Comparison of ENCODE assay signal across 7 mouse cellular contexts in the genomic region with DNA sequence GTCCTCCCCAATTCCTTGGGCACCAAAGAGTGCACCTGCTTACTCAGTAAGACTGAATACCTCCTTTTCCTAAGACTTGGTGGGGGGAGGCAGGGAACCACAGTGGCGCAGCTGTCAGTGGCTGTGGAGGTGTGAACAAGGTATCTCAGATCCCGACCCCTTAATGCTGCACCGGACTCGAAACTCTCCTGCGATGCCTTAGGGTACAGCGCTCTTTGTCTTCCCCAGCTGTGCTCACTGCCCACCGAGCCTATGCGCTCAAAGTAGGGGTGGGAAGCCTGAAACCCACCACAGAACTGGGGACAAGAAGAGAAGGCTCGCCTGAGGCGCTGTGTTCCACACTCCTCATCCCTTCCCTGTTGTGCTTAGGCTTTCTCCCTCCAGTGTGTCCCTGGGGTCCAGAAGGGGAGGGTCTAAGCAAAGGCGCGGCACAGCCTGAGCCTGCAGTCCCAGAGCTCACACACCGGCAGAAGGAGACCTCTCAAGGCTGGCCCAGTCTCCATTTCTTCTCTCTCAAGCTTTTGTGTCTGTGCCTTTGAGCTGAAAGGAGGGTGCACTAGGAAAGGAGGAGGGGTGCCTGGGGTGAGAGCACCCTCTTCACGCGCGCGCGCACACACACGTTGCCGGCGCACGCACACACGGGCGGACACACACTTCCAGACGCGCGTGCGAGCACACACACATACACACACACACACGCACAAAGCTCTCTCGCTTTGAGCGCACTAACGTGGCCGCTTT. TPM values are rescaled to one million over a fixed set of nuclear protein-coding genes. Genes with fewer than 3 reads are reported as not detected.
DNase-seq lines count a peak whose midpoint lies in the region; ATAC-seq and TF ChIP-seq lines count a peak whose summit lies in the region.

A gene (plus strand): TSS at position 478 of the 741 bp plus-strand sequence.

- H3K9ac ChIP-seq in ES-Bruce4 (ENCODE audit: low read depth, poor library complexity, severe bottlenecking), result peak within 1 kb of the TSS; percentile 31
- H3K9ac ChIP-seq in neural tube, embryonic 12.5 days, result peak within 1 kb of the TSS; percentile 65

- no peak for TF ChIP-seq POLR2A in ES-Bruce4 (IDR thresholded peaks at IDR 0.05; ENCODE audit: insufficient read depth, low read length)

- H3K4me1 ChIP-seq in ES-Bruce4 (ENCODE audit: control insufficient read depth, insufficient read depth, low read length), result no peaks in the 10 kb centered on the region
- H3K4me1 ChIP-seq in neural tube, embryonic 12.5 days, result no peaks in the 10 kb centered on the region

- intact Hi-C loops in left cerebral cortex, postnatal 4 days (cut with DNase I), result no loop called here

- TF ChIP-seq EP300 in ES-Bruce4 (IDR thresholded peaks at IDR 0.05; ENCODE audit: insufficient read depth, low read depth, low read length), result no peak

- no peaks in the 10 kb centered on the region for H3K36me3 ChIP-seq in ES-Bruce4 (ENCODE audit: control insufficient read depth, insufficient read depth, low read length, poor library complexity, severe bottlenecking)
- no peaks in the 10 kb centered on the region for H3K36me3 ChIP-seq in neural tube, embryonic 12.5 days

- no peaks in the 10 kb centered on the region for H3K9me3 ChIP-seq in ES-Bruce4 (replicated peaks; ENCODE audit: control insufficient read depth, insufficient read depth, low read length, poor library complexity, severe bottlenecking)
- no peaks in the 10 kb centered on the region for H3K9me3 ChIP-seq in neural tube, embryonic 12.5 days

- peak within 1 kb of the TSS; percentile 63 for H3K4me3 ChIP-seq in ES-Bruce4 (ENCODE audit: low read depth, low read length)
- H3K4me3 ChIP-seq in neural tube, embryonic 12.5 days, result peak within 1 kb of the TSS; percentile 42

- WGBS in neural tube, embryonic 12.5 days, result 18% methylated on average over 33 of the region's 33 CpGs

- no peak within 1 kb of the TSS for H3K27ac ChIP-seq in ES-Bruce4 (ENCODE audit: insufficient read depth, low read length)
- H3K27ac ChIP-seq in neural tube, embryonic 12.5 days, result peak within 1 kb of the TSS; percentile 68

- peak; percentile 47 for DNase-seq in CD4-positive, CD25-positive, alpha-beta regulatory T cell, adult 2 months (ENCODE audit: low read depth, low spot score)
- peak; percentile 52 for DNase-seq in embryo, embryonic 10.5 days (ENCODE audit: low spot score)
- peak; percentile 26 for DNase-seq in left cerebral cortex, postnatal 4 days
- peak; percentile 24 to 51 for DNase-seq in thymus, postnatal 36 days

- H3K4me2 ChIP-seq in neural tube, embryonic 12.5 days (replicated peaks), result peak within 1 kb of the TSS; percentile 67

- peak; percentile 30 to 33 for ATAC-seq in hematopoietic stem cell, adult 5-6 weeks (replicated peaks in 1 of 2; ENCODE audit: insufficient read depth in 1 of 2, low FRiP score in 2 of 2, low TSS enrichment in 1 of 2, low read depth in 1 of 2, poor library complexity in 2 of 2, severe bottlenecking in 2 of 2)
- peak; percentile 82 for ATAC-seq in neural tube, embryonic 12.5 days (ENCODE audit: low FRiP score, low read depth)

- no peak for TF ChIP-seq CTCF in ES-Bruce4 (IDR thresholded peaks at IDR 0.05; ENCODE audit: low read depth, low read length)

- H3K27me3 ChIP-seq in ES-Bruce4 (ENCODE audit: control insufficient read depth, insufficient read depth, low read length, poor library complexity, severe bottlenecking), result no peaks in the 10 kb centered on the region; the same call in 1 of the 2 replicates
- H3K27me3 ChIP-seq in neural tube, embryonic 12.5 days (replicated peaks), result no peaks in the 10 kb centered on the region

RNA-seq across cellular contexts. Expression of the gene that starts here (rescaled TPM):
- polyA plus RNA-seq in ES-Bruce4 (2011; ENCODE audit: insufficient read depth, insufficient read length, low read depth, missing spikeins), result 0.97 and 1.4 TPM in 2 replicates
- total RNA-seq in hematopoietic stem cell, adult 5-6 weeks (2017), result not detected in 2 replicates
- total RNA-seq in left cerebral cortex, postnatal 4 days (2021), result 10 to 100 TPM; 50.7 to 51.4 TPM
- polyA plus RNA-seq in neural tube, embryonic 12.5 days (2016; fragmentation: Nextera tagmentation; extraction: Ambion mirVana), result 48.7 and 53.6 TPM in 2 replicates

Comparison
In these comparisons a context has a peak if more than half of its experiments do, and no peak if none do; other contexts are left out.
1. RNA of the gene that starts here (total RNA-seq): 50.7 to 51.4 TPM in left cerebral cortex, postnatal 4 days; not detected in hematopoietic stem cell, adult 5-6 weeks; every median in the first group is over 10 times any median in the second.
2. RNA of the gene that starts here (polyA plus RNA-seq): 48.7 to 53.6 TPM in neural tube, embryonic 12.5 days; 0.97 to 1.4 TPM in ES-Bruce4; every median in the first group is over 10 times any median in the second.
3. Peak in ATAC-seq in hematopoietic stem cell, adult 5-6 weeks; RNA of the gene not detected or under 1 TPM.
4. Peak in every context shown above with its lines, with median percentiles within 50 percentile points of each other: DNase-seq.